Mouse (Mus musculus) limb, embryonic 14.5 days (tissue): ENCODE measurements around the gene Irak4. TPM values are rescaled to one million over a fixed set of nuclear protein-coding genes. Genes with fewer than 3 reads are reported as not detected.

Experiments used
- ATAC-seq: fragments of 200-750 bp; cut with Nextera tagmentation; 2 replicates; pipeline ENCODE4 v1.8.0; 2017; ENCODE audit warnings: low read depth, moderate number of reproducible peaks, moderate TSS enrichment; ENCODE audit not compliant: low FRiP score
- DNase-seq: peaks from one replicate; pipeline ENCODE4 v3.0.0-alpha.2; 2015; ENCODE audit warnings: low spot score
- H3K27ac ChIP-seq: fragments of 300-500 bp; sonication (generic); replicated peaks from 2 replicates; pipeline ENCODE4 v1.5.1; 2014; ENCODE audit warnings: low read depth, mild to moderate bottlenecking, low read length, moderate library complexity, mixed read lengths
- H3K27me3 ChIP-seq: fragments of 300-500 bp; sonication (generic); 2 replicates; pipeline ENCODE4 v1.6.1; 2014; ENCODE audit warnings: low read length, mixed read lengths; ENCODE audit not compliant: control insufficient read depth, insufficient read depth
- H3K36me3 ChIP-seq: fragments of 300-500 bp; sonication (generic); 2 replicates; pipeline ENCODE4 v1.6.1; 2014; ENCODE audit warnings: mild to moderate bottlenecking, low read length, moderate library complexity, mixed read lengths; ENCODE audit not compliant: control insufficient read depth, insufficient read depth
- H3K4me1 ChIP-seq: fragments of 300-500 bp; sonication (generic); 2 replicates; pipeline ENCODE4 v1.6.1; 2014; ENCODE audit warnings: antibody characterized with exemption, low read length, mixed read lengths; ENCODE audit not compliant: control insufficient read depth, insufficient read depth
- H3K4me2 ChIP-seq: fragments of 300-500 bp; sonication (generic); replicated peaks from 2 replicates; pipeline ENCODE4 v1.6.1; 2014; ENCODE audit warnings: low read depth, mild to moderate bottlenecking, low read length, moderate library complexity; ENCODE audit not compliant: severe bottlenecking
- H3K4me3 ChIP-seq: fragments of 300-500 bp; sonication (generic); replicated peaks from 2 replicates; pipeline ENCODE4 v1.5.1; 2014; ENCODE audit warnings: low read length
- H3K9ac ChIP-seq: fragments of 300-500 bp; sonication (generic); 2 replicates; pipeline ENCODE4 v1.6.1; 2014; ENCODE audit warnings: mild to moderate bottlenecking, low read depth, low read length, moderate library complexity; ENCODE audit not compliant: severe bottlenecking
- H3K9me3 ChIP-seq: fragments of 300-500 bp; sonication (generic); 2 replicates; pipeline ENCODE4 v1.6.1; 2016; ENCODE audit warnings: low read length; ENCODE audit not compliant: control insufficient read depth
- POLR2A ChIP-seq: fragments of 200-500 bp; IDR thresholded peaks from 2 replicates; pipeline ENCODE4 v1.8.0; 2012; ENCODE audit warnings: inconsistent platforms, mild to moderate bottlenecking, moderate library complexity, borderline replicate concordance; ENCODE audit not compliant: insufficient read depth, insufficient read length; ENCODE audit errors: extremely low read depth
- WGBS: fragments of 180-500 bp; shearing (Covaris S2); extraction: QIAGEN DNeasy Blood & Tissue Kit; methylation state at CpG from one replicate; pipeline ENCODE4 v1.1.7; 2014; 5-methylcytosine and 5-hydroxymethylcytosine counted together
- polyA plus RNA-seq, 2 experiments: library from polyadenylated mRNA; depleted of rRNA in 1 of 2; stranded (reverse) in 1 of 2; unstranded in 1 of 2; fragments of >200 nt; fragmentation: Nextera tagmentation in 1 of 2; extraction: Ambion mirVana in 1 of 2; gene quantifications; 2 replicates each; pipeline versions ENCODE4 v1.2.1 to v1.2.3; 2012 to 2014

Irak4 gene
- polyA plus RNA-seq, 2 experiments, result 5.2 to 5.6 TPM

- Histone ChIP-seq H3K4me3 (peak overlapping the region; percentile 64), H3K27me3 (no peaks in the 10 kb centered on the region), H3K4me2 (peak overlapping the region; percentile 83), H3K4me1 (peaks cover 7% of the 10 kb centered on the region), H3K9ac (peak overlapping the region; percentile 75), H3K36me3 (no peaks in the 10 kb centered on the region), H3K27ac (no peak overlapping the region), H3K9me3 (no peaks in the 10 kb centered on the region)
- no peak for DNase-seq
- ATAC-seq, result peak; percentile 78
- 0 out of 2 replicates have a peak, but pooled peaks have one; percentile 31 for TF ChIP-seq POLR2A
- 19% methylated on average over 13 of the region's 22 CpGs for WGBS
Observed at GRCm38 (mm10) chr15:94542567-94543408, 655 bp upstream of the Irak4 start.

- no peak for ATAC-seq
- 50% methylated on average over 9 of the region's 9 CpGs for WGBS
- Histone ChIP-seq H3K4me2 (peak overlapping the region; percentile 83), H3K9ac (peak overlapping the region; percentile 75), H3K4me1 (peaks cover 7% of the 10 kb centered on the region), H3K4me3 (peak overlapping the region; percentile 64), H3K27ac (peak overlapping the region; percentile 71; the same call in 1 of the 2 replicates), H3K9me3 (no peaks in the 10 kb centered on the region), H3K36me3 (no peaks in the 10 kb centered on the region), H3K27me3 (no peaks in the 10 kb centered on the region)
- no peak for DNase-seq
- TF ChIP-seq POLR2A, result no peak
Observed at GRCm38 (mm10) chr15:94544052-94544636, 701 bp downstream of the Irak4 start.

- Histone ChIP-seq H3K4me3 (no peak overlapping the region), H3K9ac (no peak overlapping the region), H3K4me2 (no peak overlapping the region), H3K27ac (no peak overlapping the region), H3K4me1 (peaks cover 7% of the 10 kb centered on the region), H3K9me3 (no peaks in the 10 kb centered on the region; the same call in 1 of the 2 replicates), H3K27me3 (no peaks in the 10 kb centered on the region), H3K36me3 (no peaks in the 10 kb centered on the region)
- TF ChIP-seq POLR2A, result no peak
- DNase-seq (no peak), ATAC-seq (no peak)
- 86% methylated on average over 4 of the region's 4 CpGs for WGBS
Observed at GRCm38 (mm10) chr15:94544844-94545243, 1.4 kb downstream of the Irak4 start.

DNA sequence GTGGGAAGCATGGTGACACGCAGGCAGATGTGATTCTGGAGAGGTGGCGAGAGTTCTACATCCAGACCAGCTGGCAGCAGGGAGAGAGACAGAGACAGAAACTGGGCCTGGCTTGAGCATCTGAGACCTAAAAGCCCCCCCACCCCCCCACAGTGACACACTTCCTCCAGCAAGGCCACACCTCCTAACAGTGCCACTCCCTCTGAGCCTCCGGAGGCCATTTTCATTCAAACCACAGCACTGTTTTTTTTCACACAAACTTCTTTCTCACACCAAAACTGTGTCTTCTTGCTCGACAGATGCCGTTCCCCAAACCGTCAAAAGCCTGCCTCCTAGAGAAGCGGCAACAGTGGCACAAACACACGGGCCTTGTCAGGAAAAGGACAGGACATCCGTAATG lies 10.1 kb downstream of the Irak4 start:
- Histone ChIP-seq H3K36me3 (no peaks in the 10 kb centered on the region), H3K9me3 (no peaks in the 10 kb centered on the region; the same call in 1 of the 2 replicates), H3K9ac (no peak overlapping the region), H3K27me3 (no peaks in the 10 kb centered on the region), H3K4me3 (no peak overlapping the region), H3K27ac (no peak overlapping the region), H3K4me1 (no peaks in the 10 kb centered on the region), H3K4me2 (no peak overlapping the region)
- 95% methylated on average over 9 of the region's 9 CpGs for WGBS
- TF ChIP-seq POLR2A, result no peak
- DNase-seq, result no peak
- ATAC-seq, result no peak

DNA sequence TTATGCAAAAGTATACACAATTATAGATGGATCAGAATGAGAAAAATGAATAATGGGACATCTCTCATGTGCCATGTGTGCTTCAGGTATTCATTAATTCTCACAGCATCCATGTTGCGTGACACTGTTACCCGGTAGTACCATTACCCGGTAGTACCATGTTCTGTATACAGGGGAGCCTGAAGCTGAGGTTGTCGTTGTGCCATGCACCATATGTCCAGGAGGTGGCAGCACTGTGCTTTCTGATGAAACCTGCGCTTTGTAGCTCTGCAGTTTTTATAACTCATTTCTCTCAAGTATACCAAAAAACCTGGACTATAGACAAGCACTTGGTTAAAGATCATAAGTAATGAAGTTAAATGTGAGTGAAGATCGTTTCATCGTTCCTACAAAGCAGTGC lies 14.0 kb downstream of the Irak4 start:
- Histone ChIP-seq H3K36me3 (no peaks in the 10 kb centered on the region), H3K27ac (no peak overlapping the region), H3K27me3 (no peaks in the 10 kb centered on the region), H3K4me3 (no peak overlapping the region), H3K4me1 (no peaks in the 10 kb centered on the region), H3K4me2 (no peak overlapping the region), H3K9ac (no peak overlapping the region), H3K9me3 (no peaks in the 10 kb centered on the region)
- DNase-seq (peak; percentile 90), ATAC-seq (peak; percentile 65; the same call in 1 of the 2 replicates)
- 28% methylated on average over 7 of the region's 7 CpGs for WGBS
- TF ChIP-seq POLR2A, result no peak
